Mouse (Mus musculus) stomach, postnatal 0 days (tissue): ENCODE results near the gene Mospd3. TPM values are rescaled to one million over a fixed set of nuclear protein-coding genes. Genes with fewer than 3 reads are reported as not detected.
A peak's percentile ranks its signal among the peaks of the same experiment; 100 is the strongest.
"Not testable (repeated sequence)": the region's sequence is repeated elsewhere in the genome, so short reads cannot be mapped to it uniquely, and the experiment has no call there.

Experiments used
- ATAC-seq: fragments of 200-750 bp; cut with Nextera tagmentation; 2 replicates; pipeline ENCODE4 v1.8.0; 2017; ENCODE audit not compliant: low FRiP score, low TSS enrichment
- DNase-seq: peaks from one replicate; pipeline ENCODE4 v3.0.0-alpha.2; 2016; ENCODE audit warnings: low spot score
- H3K27ac ChIP-seq: fragments of 300-500 bp; sonication (generic); replicated peaks from 2 replicates; pipeline ENCODE4 v1.5.1; 2014; ENCODE audit warnings: mild to moderate bottlenecking, control low read depth
- H3K27me3 ChIP-seq: fragments of 300-500 bp; sonication (generic); 2 replicates; pipeline ENCODE4 v1.6.1; 2014; ENCODE audit warnings: low read length; ENCODE audit not compliant: control insufficient read depth, insufficient read depth
- H3K36me3 ChIP-seq: fragments of 300-500 bp; sonication (generic); 2 replicates; pipeline ENCODE4 v1.6.1; 2014; ENCODE audit warnings: low read length, mixed read lengths; ENCODE audit not compliant: control insufficient read depth, insufficient read depth
- H3K4me1 ChIP-seq: fragments of 300-500 bp; sonication (generic); replicated peaks from 2 replicates; pipeline ENCODE4 v1.6.1; 2014; ENCODE audit warnings: antibody characterized with exemption; ENCODE audit not compliant: control insufficient read depth, insufficient read depth
- H3K4me2 ChIP-seq: fragments of 300-500 bp; sonication (generic); replicated peaks from 2 replicates; pipeline ENCODE4 v1.6.1; 2014; ENCODE audit warnings: low read depth, mild to moderate bottlenecking, control low read depth, moderate library complexity
- H3K4me3 ChIP-seq: fragments of 300-500 bp; sonication (generic); 2 replicates; pipeline ENCODE4 v1.5.1; 2014; ENCODE audit warnings: low read depth, low read length, control low read depth
- H3K9ac ChIP-seq: fragments of 300-500 bp; sonication (generic); 2 replicates; pipeline ENCODE4 v1.6.1; 2014; ENCODE audit warnings: mild to moderate bottlenecking, low read length, control low read depth, mixed read lengths
- H3K9me3 ChIP-seq: fragments of 300-500 bp; sonication (generic); 2 replicates; pipeline ENCODE4 v1.6.1; 2016; ENCODE audit warnings: low read length; ENCODE audit not compliant: control insufficient read depth
- CTCF ChIP-seq: IDR thresholded peaks from 2 replicates; pipeline ENCODE4 v1.5.1; 2016; ENCODE audit warnings: antibody characterized with exemption, low read depth, mild to moderate bottlenecking, moderate library complexity
- EP300 ChIP-seq: optimal IDR thresholded peaks from 2 replicates; pipeline ENCODE3; 2016; ENCODE audit warnings: antibody characterized with exemption
- WGBS: fragments of 180-500 bp; shearing (Covaris S2); extraction: QIAGEN DNeasy Blood & Tissue Kit; methylation state at CpG from one replicate; pipeline ENCODE4 v1.1.7; 2014; 5-methylcytosine and 5-hydroxymethylcytosine counted together
- polyA plus RNA-seq: library from polyadenylated mRNA; unstranded; fragments of >200 nt; fragmentation: Nextera tagmentation; extraction: Ambion mirVana; gene quantifications from 2 replicates; pipeline ENCODE4 v1.2.1, GENCODE M21; 2015

The Mospd3 gene
- polyA plus RNA-seq, 1 experiment from 2014 or later = 30.8 TPM

- H3K4me2 ChIP-seq = peak within 1 kb of the TSS; percentile 75
- peak; percentile 95 for ATAC-seq
- TF ChIP-seq EP300 (peak; percentile 91), CTCF (peak; percentile 47)
- H3K4me1 ChIP-seq = peaks cover 8% of the 10 kb centered on the region
- peak within 1 kb of the TSS; percentile 87 for H3K9ac ChIP-seq
- H3K27ac ChIP-seq = peak within 1 kb of the TSS; percentile 97
- no peaks in the 10 kb centered on the region for H3K27me3 ChIP-seq
- WGBS = under 1% methylated on average over 44 of the region's 46 CpGs
- peak; percentile 99 for DNase-seq
- H3K36me3 ChIP-seq = peaks cover 2% of the 10 kb centered on the region; the same call in 1 of the 2 replicates
- H3K9me3 ChIP-seq = no peaks in the 10 kb centered on the region
- H3K4me3 ChIP-seq = peak within 1 kb of the TSS; percentile 91
Measured at GRCm38 (mm10) chr5:137628498-137629305, 27.8 kb upstream of the Mospd3 start, which contains the start of the genes Fbxo24, Lrch4 and Gm20605. Fbxo24 (minus strand) TSS chr5:137629002. Lrch4 (plus strand) TSS chr5:137629121. Gm20605 (plus strand) TSS chr5:137629175.

GRCm38 (mm10) chr5:137627991-137628390, 27.1 kb upstream of the Mospd3 start:
- peak overlapping the region; percentile 52 for H3K4me2 ChIP-seq
- H3K9me3 ChIP-seq = no peaks in the 10 kb centered on the region
- H3K9ac ChIP-seq = peak overlapping the region; percentile 52
- no peak for ATAC-seq
- no peak for DNase-seq
- peaks cover 8% of the 10 kb centered on the region for H3K4me1 ChIP-seq
- H3K27ac ChIP-seq = peak overlapping the region; percentile 87
- WGBS = under 1% methylated on average over 9 of the region's 9 CpGs
- H3K36me3 ChIP-seq = no peaks in the 10 kb centered on the region
- TF ChIP-seq CTCF (peak; percentile 54), EP300 (no peak)
- peak overlapping the region; percentile 45 for H3K4me3 ChIP-seq
- H3K27me3 ChIP-seq = no peaks in the 10 kb centered on the region

GRCm38 (mm10) chr5:137623937-137624530, 23.2 kb upstream of the Mospd3 start:
- no peak for TF ChIP-seq EP300
- no peak for TF ChIP-seq CTCF
- 74% methylated on average over 11 of the region's 11 CpGs for WGBS
- H3K27me3 ChIP-seq = no peaks in the 10 kb centered on the region

GRCm38 (mm10) chr5:137615347-137615746, 14.5 kb upstream of the Mospd3 start:
- WGBS = 68% methylated on average over 7 of the region's 7 CpGs
- Histone ChIP-seq H3K27me3 (no peaks in the 10 kb centered on the region), H3K9me3 (no peaks in the 10 kb centered on the region), H3K4me1 (peaks cover 10% of the 10 kb centered on the region), H3K9ac (no peak overlapping the region), H3K4me2 (no peak overlapping the region), H3K36me3 (no peaks in the 10 kb centered on the region), H3K27ac (no peak overlapping the region), H3K4me3 (no peak overlapping the region)
- DNase-seq = peak; percentile 54
- TF ChIP-seq CTCF (no peak), EP300 (no peak)
- ATAC-seq = 0 out of 2 replicates have a peak, but pooled peaks have one; percentile 28

More at GRCm38 (mm10) chr5:137623937-137624530, 23.2 kb upstream of the Mospd3 start:
- Histone ChIP-seq H3K4me2 (no peak overlapping the region), H3K4me1 (no peaks in the 10 kb centered on the region), H3K36me3 (no peaks in the 10 kb centered on the region), H3K27ac (no peak overlapping the region), H3K9me3 (no peaks in the 10 kb centered on the region), H3K4me3 (no peak overlapping the region), H3K9ac (no peak overlapping the region)
- DNase-seq (no peak), ATAC-seq (no peak)

- H3K9me3 ChIP-seq, H3K4me1 ChIP-seq, H3K4me2 ChIP-seq, ATAC-seq, H3K27ac ChIP-seq, H3K27me3 ChIP-seq, H3K36me3 ChIP-seq, DNase-seq, H3K4me3 ChIP-seq, H3K9ac ChIP-seq: not testable (repeated sequence)
- peak; percentile 40 for TF ChIP-seq CTCF
- 63% methylated on average over 2 of the region's 2 CpGs for WGBS
Measured at GRCm38 (mm10) chr5:137614921-137615320, 14.1 kb upstream of the Mospd3 start.

- WGBS = 34% methylated on average over 11 of the region's 11 CpGs
- peaks cover 10% of the 10 kb centered on the region for H3K4me1 ChIP-seq
- H3K27ac ChIP-seq = peak within 1 kb of the TSS; percentile 78
- ATAC-seq (peak; percentile 84), DNase-seq (peak; percentile 86)
- no peaks in the 10 kb centered on the region for H3K27me3 ChIP-seq
- peak within 1 kb of the TSS; percentile 31 for H3K9ac ChIP-seq
- no peaks in the 10 kb centered on the region for H3K9me3 ChIP-seq
- no peaks in the 10 kb centered on the region for H3K36me3 ChIP-seq
- no peak within 1 kb of the TSS for H3K4me3 ChIP-seq
- TF ChIP-seq EP300 = no peak
- TF ChIP-seq CTCF = no peak
- H3K4me2 ChIP-seq = no peak within 1 kb of the TSS
Measured at GRCm38 (mm10) chr5:137613550-137613949, 12.7 kb upstream of the Mospd3 start, which contains the start of gene Pcolce. Pcolce (minus strand) TSS chr5:137613784.
